Mouse (Mus musculus) fat pad, adult 2 months (tissue): ENCODE results near the gene Cdhr1.

Source experiments
- DNase-seq: peaks from one replicate; pipeline ENCODE4 v3.0.0-alpha.2; 2011; ENCODE audit warnings: low read depth, low spot score; ENCODE audit errors: extremely low read depth

Cdhr1 gene

GRCm38 (mm10) chr14:37080724-37081123 lies 17.4 kb downstream of the Cdhr1 start:
- DNase-seq, result no peak

- DNase-seq, result no peak
These were observed 29.6 kb downstream of the Cdhr1 start for GRCm38 (mm10) chr14:37068516-37068915.

- DNase-seq, result no peak
These were observed 30.5 kb downstream of the Cdhr1 start, which contains the start of gene Lrit2 for GRCm38 (mm10) chr14:37067629-37068028. Lrit2 (plus strand) TSS chr14:37067929.

GRCm38 (mm10) chr14:37066636-37067035 lies 31.5 kb downstream of the Cdhr1 start:
- DNase-seq, result no peak

GRCm38 (mm10) chr14:37064849-37065248 lies 33.3 kb downstream of the Cdhr1 start:
- DNase-seq, result no peak

DNA sequence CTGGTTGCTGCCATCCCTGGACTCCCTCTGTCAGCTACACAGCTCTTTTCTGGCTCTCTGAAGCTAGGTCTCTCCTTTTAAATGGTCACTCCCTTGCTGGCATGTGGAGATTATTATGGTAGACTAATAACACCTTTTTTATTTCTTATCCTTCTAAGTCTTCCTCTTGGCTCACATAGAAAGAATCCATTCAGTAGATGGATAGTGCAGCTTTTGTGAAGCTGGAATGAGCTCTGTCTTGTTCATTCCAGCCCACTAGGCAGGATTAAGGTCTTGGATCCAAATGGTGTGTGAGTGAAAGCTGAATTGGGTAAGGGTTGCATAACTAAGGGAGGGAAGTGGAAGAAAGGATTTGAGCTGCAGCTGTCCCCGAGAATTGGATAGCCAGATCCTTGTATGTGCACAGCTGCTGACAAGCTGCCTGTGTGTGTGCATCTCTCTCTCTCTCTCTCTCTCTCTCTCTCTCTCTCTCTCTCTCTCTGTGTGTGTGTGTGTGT lies 49.2 kb downstream of the Cdhr1 start, which contains the start of gene Rgr:
TSS of gene Rgr (minus strand) at position 51 of the 497 bp plus-strand sequence.
- peak; percentile 89 for DNase-seq

- DNase-seq, result no peak
These were observed 63.7 kb downstream of the Cdhr1 start for GRCm38 (mm10) chr14:37034432-37034831.

DNA sequence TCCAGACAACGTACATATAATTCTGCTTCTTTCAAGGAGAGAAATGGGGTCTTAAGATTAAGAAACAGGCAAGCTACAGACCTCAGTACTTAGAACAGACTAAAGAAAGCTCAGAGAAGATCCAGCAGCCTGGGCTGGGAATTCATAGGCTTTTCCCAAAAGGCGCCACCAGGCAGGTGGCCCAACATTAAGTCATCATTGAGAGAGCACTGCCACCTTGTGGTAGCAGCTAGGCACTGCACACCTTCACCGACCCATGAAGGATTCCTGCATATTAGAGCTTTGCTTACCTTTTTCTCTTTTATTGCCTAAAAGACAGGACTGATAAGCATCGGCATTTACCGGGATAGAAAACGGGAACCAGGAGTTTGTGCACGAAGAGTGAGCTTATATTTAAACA lies 64.9 kb downstream of the Cdhr1 start:
- no peak for DNase-seq

DNA sequence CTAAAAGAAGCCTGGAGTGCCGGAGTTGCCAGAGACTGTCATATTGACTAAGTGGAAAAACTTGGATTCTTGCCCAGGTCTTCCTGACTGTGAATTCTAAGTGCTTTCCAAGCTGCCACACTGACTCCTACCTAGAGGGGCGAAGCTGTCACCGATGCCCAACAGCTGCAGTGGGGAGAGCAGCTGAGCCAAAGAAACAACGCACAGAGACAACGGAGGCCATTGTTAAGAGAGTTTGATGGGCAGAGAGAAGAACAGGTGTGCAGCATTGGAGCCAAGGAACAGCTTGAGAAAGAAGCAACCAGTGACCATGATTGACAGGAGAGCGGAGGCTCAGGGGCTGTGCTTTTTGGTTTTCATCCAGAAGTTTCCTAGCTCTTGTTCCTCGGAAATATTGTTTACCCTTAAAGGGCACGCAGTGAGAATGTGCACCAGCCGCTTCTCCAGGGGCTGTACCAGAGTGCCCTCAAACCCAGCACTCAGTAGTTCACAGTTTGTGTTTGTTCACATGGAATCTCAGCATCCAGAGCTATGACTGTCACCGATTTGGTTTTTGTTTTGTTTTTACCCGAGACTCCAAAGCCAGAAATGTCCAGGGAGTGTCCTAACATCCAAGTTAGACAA lies 65.6 kb downstream of the Cdhr1 start:
- DNase-seq, result peak; percentile 37

- no peak for DNase-seq
These were observed 69.6 kb downstream of the Cdhr1 start for GRCm38 (mm10) chr14:37028555-37028954.

- no peak for DNase-seq
These were observed 70.2 kb downstream of the Cdhr1 start for GRCm38 (mm10) chr14:37027951-37028350.
